Mouse (Mus musculus): ENCODE data around the gene Dmpk. TPM values are rescaled to one million over a fixed set of nuclear protein-coding genes. Genes with fewer than 3 reads are reported as not detected.

Dmpk gene
- polyA plus RNA-seq, 1 experiment from 2014 or later = 13.4 TPM

- Histone ChIP-seq H3K9ac (peak overlapping the region; percentile 95), H3K27me3 (no peaks in the 10 kb centered on the region), H3K4me2 (replicated peaks) (peak overlapping the region; percentile 96), H3K27ac (peak overlapping the region; percentile 71; the same call in 1 of the 2 replicates), H3K9me3 (replicated peaks) (no peaks in the 10 kb centered on the region), H3K4me3 (peak overlapping the region; percentile 98), H3K4me1 (peaks cover 22% of the 10 kb centered on the region), H3K36me3 (peaks cover 38% of the 10 kb centered on the region)
- no peak for ATAC-seq (ENCODE audit: low FRiP score)
- under 1% methylated on average over 22 of the region's 22 CpGs for WGBS
Observed at GRCm38 (mm10) chr7:19076586-19076991, 7.1 kb upstream of the Dmpk start.

GRCm38 (mm10) chr7:19077761-19078160 is 5.9 kb upstream of the Dmpk start:
- H3K27ac ChIP-seq = no peak overlapping the region
- H3K9ac ChIP-seq = peak overlapping the region; percentile 95
- H3K4me1 ChIP-seq = peaks cover 31% of the 10 kb centered on the region
- no peaks in the 10 kb centered on the region for H3K27me3 ChIP-seq
- H3K4me3 ChIP-seq = peak overlapping the region; percentile 98
- no peaks in the 10 kb centered on the region for H3K9me3 ChIP-seq (replicated peaks)
- H3K4me2 ChIP-seq (replicated peaks) = peak overlapping the region; percentile 96
- 78% methylated on average over 14 of the region's 14 CpGs for WGBS
- no peak for ATAC-seq (ENCODE audit: low FRiP score)
- peaks cover 50% of the 10 kb centered on the region for H3K36me3 ChIP-seq

DNA sequence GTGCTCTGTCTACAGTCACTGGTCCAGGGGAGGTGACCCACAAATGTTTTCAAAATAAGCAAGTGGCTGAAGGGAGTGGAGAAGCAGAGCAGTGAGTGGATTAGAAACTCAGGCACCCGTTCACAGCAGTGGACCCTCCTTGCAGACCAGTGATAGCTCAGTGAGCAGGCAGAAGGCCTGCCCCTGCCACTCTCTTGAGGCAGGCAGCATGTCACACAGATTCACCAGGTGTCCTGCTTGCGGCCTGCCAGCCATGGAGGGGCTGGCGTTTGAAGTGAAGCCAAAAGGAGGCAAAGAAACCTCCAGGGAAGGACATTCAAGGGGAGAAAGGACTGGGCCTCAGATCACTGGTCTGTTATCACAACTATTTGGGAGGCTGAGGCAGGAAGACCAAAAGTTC is 4.9 kb upstream of the Dmpk start:
- ATAC-seq (ENCODE audit: low FRiP score) = no peak

DNA sequence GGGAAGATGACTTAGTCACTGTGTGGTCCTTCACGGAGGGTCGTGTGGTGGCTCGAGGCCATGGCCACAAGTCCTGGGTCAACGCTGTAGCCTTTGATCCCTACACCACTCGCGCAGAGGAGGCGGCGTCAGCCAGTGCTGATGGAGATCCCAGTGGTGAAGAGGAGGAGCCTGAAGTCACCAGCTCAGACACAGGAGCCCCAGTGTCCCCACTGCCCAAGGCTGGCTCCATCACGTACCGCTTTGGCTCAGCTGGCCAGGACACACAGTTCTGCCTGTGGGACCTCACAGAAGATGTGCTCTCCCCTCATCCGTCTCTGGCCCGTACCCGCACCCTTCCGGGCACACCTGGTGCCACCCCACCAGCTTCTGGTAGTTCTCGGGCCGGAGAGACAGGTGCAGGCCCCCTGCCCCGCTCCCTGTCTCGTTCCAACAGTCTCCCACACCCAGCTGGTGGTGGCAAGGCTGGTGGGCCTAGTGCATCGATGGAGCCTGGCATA is 3.1 kb upstream of the Dmpk start:
- ATAC-seq (ENCODE audit: low FRiP score) = no peak
- H3K4me1 ChIP-seq = peaks cover 54% of the 10 kb centered on the region
- 87% methylated on average over 19 of the region's 19 CpGs for WGBS

More for the DNA sequence above, 4.9 kb upstream of the Dmpk start:
- H3K9ac ChIP-seq = no peak overlapping the region
- H3K4me3 ChIP-seq = no peak overlapping the region
- H3K27me3 ChIP-seq = no peaks in the 10 kb centered on the region
- H3K27ac ChIP-seq = no peak overlapping the region
- H3K4me2 ChIP-seq (replicated peaks) = no peak overlapping the region
- H3K36me3 ChIP-seq = peaks cover 56% of the 10 kb centered on the region
- H3K4me1 ChIP-seq = peaks cover 40% of the 10 kb centered on the region
- WGBS = 81% methylated on average over 3 of the region's 3 CpGs
- no peaks in the 10 kb centered on the region for H3K9me3 ChIP-seq (replicated peaks)

GRCm38 (mm10) chr7:19082171-19082570 is 1.5 kb upstream of the Dmpk start:
- Histone ChIP-seq H3K9me3 (replicated peaks) (no peaks in the 10 kb centered on the region), H3K27ac (no peak overlapping the region), H3K4me2 (replicated peaks) (no peak overlapping the region), H3K27me3 (peaks cover 5% of the 10 kb centered on the region), H3K4me3 (no peak overlapping the region), H3K9ac (no peak overlapping the region), H3K4me1 (peaks cover 53% of the 10 kb centered on the region), H3K36me3 (peaks cover 65% of the 10 kb centered on the region)
- ATAC-seq (ENCODE audit: low FRiP score) = no peak
- 80% methylated on average over 4 of the region's 4 CpGs for WGBS

More for the DNA sequence above, 3.1 kb upstream of the Dmpk start:
- Histone ChIP-seq H3K4me3 (no peak overlapping the region), H3K27ac (no peak overlapping the region), H3K27me3 (peaks cover 5% of the 10 kb centered on the region), H3K4me2 (replicated peaks) (no peak overlapping the region), H3K36me3 (peaks cover 63% of the 10 kb centered on the region), H3K9ac (no peak overlapping the region), H3K9me3 (replicated peaks) (no peaks in the 10 kb centered on the region)

DNA sequence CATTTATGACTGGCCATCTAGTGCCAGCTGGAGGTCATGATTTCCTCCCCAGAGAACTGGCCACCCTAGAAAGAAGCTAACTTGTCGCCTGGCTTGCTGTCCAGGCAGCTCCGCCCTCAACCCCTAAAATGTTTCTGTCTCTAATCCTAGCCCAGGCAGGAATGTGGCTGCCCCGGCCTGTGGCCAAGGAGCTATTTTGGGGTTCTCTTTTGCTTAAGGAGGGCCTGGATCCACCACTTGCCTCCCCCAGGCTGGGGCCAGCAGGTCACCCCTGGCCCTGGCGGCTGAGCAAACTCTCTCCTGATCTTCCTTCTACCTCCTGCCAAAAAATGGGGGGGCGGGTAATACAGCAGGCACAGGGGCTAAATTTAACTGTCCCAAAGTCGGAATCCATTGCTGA is 553 bp upstream of the Dmpk start:
- no peak overlapping the region for H3K9ac ChIP-seq
- peaks cover 5% of the 10 kb centered on the region for H3K27me3 ChIP-seq
- H3K4me3 ChIP-seq = no peak overlapping the region
- no peaks in the 10 kb centered on the region for H3K9me3 ChIP-seq (replicated peaks)
- 0 out of 2 replicates have a peak overlapping the region, but pooled peaks have one; percentile 4 for H3K27ac ChIP-seq
- ATAC-seq (ENCODE audit: low FRiP score) = no peak
- H3K36me3 ChIP-seq = peaks cover 71% of the 10 kb centered on the region
- WGBS = 65% methylated on average over 6 of the region's 6 CpGs
- H3K4me2 ChIP-seq (replicated peaks) = no peak overlapping the region
- peaks cover 44% of the 10 kb centered on the region for H3K4me1 ChIP-seq

GRCm38 (mm10) chr7:19084277-19084771 is 675 bp downstream of the Dmpk start:
- ATAC-seq (ENCODE audit: low FRiP score) = no peak
- H3K36me3 ChIP-seq = peaks cover 65% of the 10 kb centered on the region
- no peak overlapping the region for H3K4me3 ChIP-seq
- H3K27me3 ChIP-seq = peaks cover 5% of the 10 kb centered on the region
- H3K9ac ChIP-seq = no peak overlapping the region
- peaks cover 42% of the 10 kb centered on the region for H3K4me1 ChIP-seq
- H3K9me3 ChIP-seq (replicated peaks) = no peaks in the 10 kb centered on the region
- no peak overlapping the region for H3K27ac ChIP-seq
- H3K4me2 ChIP-seq (replicated peaks) = no peak overlapping the region
- 79% methylated on average over 6 of the region's 6 CpGs for WGBS

DNA sequence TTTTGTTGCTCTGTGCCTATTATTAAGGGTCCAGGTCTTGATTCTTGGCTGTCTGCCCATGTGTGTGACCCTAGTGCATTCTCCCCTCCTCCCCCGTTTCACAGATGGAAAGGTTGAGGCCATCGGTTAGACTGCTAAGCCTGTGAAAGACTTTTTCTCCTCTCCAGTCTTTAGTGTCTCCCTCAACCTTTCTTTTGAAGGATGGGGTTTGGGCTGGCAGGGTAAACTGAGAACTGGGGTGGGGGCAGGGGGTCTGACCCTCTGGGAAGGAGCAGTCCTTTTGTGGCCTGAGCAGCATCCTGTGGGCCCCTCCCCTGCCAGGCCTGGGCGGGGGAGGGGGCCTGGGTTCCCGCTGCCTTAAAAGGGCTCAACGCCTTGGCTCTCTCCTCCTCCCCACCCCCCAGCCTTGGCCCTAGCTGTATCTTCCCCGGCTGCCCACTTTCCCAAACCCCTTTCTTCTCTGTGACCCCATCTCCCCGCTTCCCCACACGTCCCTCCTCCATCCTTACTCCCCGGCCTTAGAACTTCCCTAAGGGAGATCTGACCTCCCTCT is 1.3 kb downstream of the Dmpk start:
- H3K36me3 ChIP-seq = peaks cover 62% of the 10 kb centered on the region
- WGBS = 27% methylated on average over 9 of the region's 9 CpGs
- no peak for ATAC-seq (ENCODE audit: low FRiP score)
- H3K9ac ChIP-seq = no peak overlapping the region
- H3K9me3 ChIP-seq (replicated peaks) = no peaks in the 10 kb centered on the region
- H3K4me3 ChIP-seq = no peak overlapping the region
- peaks cover 42% of the 10 kb centered on the region for H3K4me1 ChIP-seq
- peaks cover 5% of the 10 kb centered on the region for H3K27me3 ChIP-seq
- H3K4me2 ChIP-seq (replicated peaks) = no peak overlapping the region
- no peak overlapping the region for H3K27ac ChIP-seq

- Histone ChIP-seq H3K9me3 (replicated peaks) (no peaks in the 10 kb centered on the region), H3K9ac (no peak overlapping the region), H3K27me3 (peaks cover 9% of the 10 kb centered on the region), H3K4me3 (no peak overlapping the region), H3K4me2 (replicated peaks) (no peak overlapping the region), H3K4me1 (peaks cover 42% of the 10 kb centered on the region), H3K36me3 (peaks cover 58% of the 10 kb centered on the region), H3K27ac (no peak overlapping the region)
- no peak for ATAC-seq (ENCODE audit: low FRiP score)
- WGBS = 12% methylated on average over 6 of the region's 6 CpGs
Observed at GRCm38 (mm10) chr7:19085495-19085894, 1.8 kb downstream of the Dmpk start.

DNA sequence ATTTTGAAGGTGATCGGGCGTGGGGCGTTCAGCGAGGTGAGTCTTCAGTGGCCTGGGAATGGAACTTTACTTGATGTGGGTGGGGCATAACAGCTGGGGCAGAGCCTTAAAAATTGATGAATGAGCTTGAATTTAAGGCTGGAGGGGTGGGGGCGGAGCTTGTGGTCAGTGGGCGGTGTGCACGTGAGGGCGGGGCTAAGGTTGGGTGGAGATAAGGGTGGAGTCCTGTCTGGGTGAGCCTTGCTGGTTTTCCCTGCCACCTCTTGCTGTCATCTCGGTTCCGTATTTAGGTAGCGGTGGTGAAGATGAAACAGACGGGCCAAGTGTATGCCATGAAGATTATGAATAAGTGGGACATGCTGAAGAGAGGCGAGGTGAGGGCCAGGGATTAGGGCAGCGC is 2.4 kb downstream of the Dmpk start:
- Histone ChIP-seq H3K9me3 (replicated peaks) (no peaks in the 10 kb centered on the region), H3K36me3 (peaks cover 57% of the 10 kb centered on the region), H3K4me1 (peaks cover 42% of the 10 kb centered on the region), H3K27ac (no peak overlapping the region), H3K4me2 (replicated peaks) (no peak overlapping the region), H3K4me3 (no peak overlapping the region), H3K27me3 (peaks cover 15% of the 10 kb centered on the region), H3K9ac (no peak overlapping the region)
- 15% methylated on average over 14 of the region's 14 CpGs for WGBS
- no peak for ATAC-seq (ENCODE audit: low FRiP score)

- ATAC-seq (ENCODE audit: low FRiP score) = no peak
- Histone ChIP-seq H3K9ac (no peak overlapping the region), H3K4me1 (peaks cover 41% of the 10 kb centered on the region), H3K27ac (no peak overlapping the region), H3K27me3 (peaks cover 22% of the 10 kb centered on the region), H3K36me3 (peaks cover 53% of the 10 kb centered on the region), H3K4me2 (replicated peaks) (no peak overlapping the region), H3K4me3 (no peak overlapping the region), H3K9me3 (replicated peaks) (no peaks in the 10 kb centered on the region)
- 58% methylated on average over 18 of the region's 18 CpGs for whole genome bisulfite sequencing
Observed at GRCm38 (mm10) chr7:19086760-19087159, 3.1 kb downstream of the Dmpk start.

DNA sequence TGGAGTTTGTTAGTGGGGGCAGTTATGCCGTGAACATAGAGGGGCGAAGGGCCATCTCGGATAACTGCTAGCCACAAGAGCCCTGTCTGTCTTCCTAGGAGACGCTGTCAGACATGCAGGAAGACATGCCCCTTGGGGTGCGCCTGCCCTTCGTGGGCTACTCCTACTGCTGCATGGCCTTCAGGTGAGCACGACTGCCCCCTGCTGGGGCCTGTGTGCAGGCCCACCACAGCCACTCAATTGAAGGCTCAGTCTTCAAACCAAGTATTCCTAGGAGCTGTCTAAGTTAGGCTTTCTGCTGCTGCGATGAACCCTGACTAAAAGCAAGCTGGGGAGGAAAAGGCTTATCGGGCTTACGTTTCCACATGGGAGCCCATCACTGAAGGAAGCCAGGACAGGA is 5.2 kb downstream of the Dmpk start:
- H3K27me3 ChIP-seq = peaks cover 29% of the 10 kb centered on the region
- H3K4me1 ChIP-seq = peaks cover 42% of the 10 kb centered on the region
- H3K4me3 ChIP-seq = no peak overlapping the region
- ATAC-seq (ENCODE audit: low FRiP score) = no peak
- no peaks in the 10 kb centered on the region for H3K9me3 ChIP-seq (replicated peaks)
- WGBS = 43% methylated on average over 10 of the region's 10 CpGs
- H3K27ac ChIP-seq = no peak overlapping the region
- H3K4me2 ChIP-seq (replicated peaks) = no peak overlapping the region
- H3K9ac ChIP-seq = no peak overlapping the region
- H3K36me3 ChIP-seq = peaks cover 36% of the 10 kb centered on the region

- Histone ChIP-seq H3K4me2 (replicated peaks) (peak overlapping the region; percentile 89), H3K27ac (no peak overlapping the region), H3K36me3 (peaks cover 30% of the 10 kb centered on the region), H3K4me1 (peaks cover 47% of the 10 kb centered on the region), H3K27me3 (peaks cover 33% of the 10 kb centered on the region), H3K4me3 (no peak overlapping the region; the same call in 1 of the 2 replicates), H3K9ac (0 out of 2 replicates have a peak overlapping the region, but pooled peaks have one; percentile 18), H3K9me3 (replicated peaks) (no peaks in the 10 kb centered on the region)
- ATAC-seq (ENCODE audit: low FRiP score) = no peak
- WGBS = 31% methylated on average over 17 of the region's 17 CpGs
Observed at GRCm38 (mm10) chr7:19091913-19092312, 8.3 kb downstream of the Dmpk start.

Measured in hindbrain, embryonic 12.5 days (tissue).